Mouse (Mus musculus) spleen, adult 2 months (tissue): ENCODE measurements around the gene Klrb1a.
"Not testable (repeated sequence)": the region's sequence is repeated elsewhere in the genome, so short reads cannot be mapped to it uniquely, and the experiment has no call there.

ENCODE experiments used
- CTCF ChIP-seq: fragments of 200-500 bp; IDR thresholded peaks from 2 replicates; pipeline ENCODE4 v1.5.1; 2011; ENCODE audit warnings: mild to moderate bottlenecking, inconsistent platforms; ENCODE audit not compliant: insufficient read depth, insufficient read length, insufficient replicate concordance; ENCODE audit errors: extremely low read depth
- POLR2A ChIP-seq: fragments of 200-500 bp; IDR thresholded peaks from 2 replicates; pipeline ENCODE4 v1.6.1; 2011; ENCODE audit warnings: low read depth, low read length, inconsistent platforms

DNA sequence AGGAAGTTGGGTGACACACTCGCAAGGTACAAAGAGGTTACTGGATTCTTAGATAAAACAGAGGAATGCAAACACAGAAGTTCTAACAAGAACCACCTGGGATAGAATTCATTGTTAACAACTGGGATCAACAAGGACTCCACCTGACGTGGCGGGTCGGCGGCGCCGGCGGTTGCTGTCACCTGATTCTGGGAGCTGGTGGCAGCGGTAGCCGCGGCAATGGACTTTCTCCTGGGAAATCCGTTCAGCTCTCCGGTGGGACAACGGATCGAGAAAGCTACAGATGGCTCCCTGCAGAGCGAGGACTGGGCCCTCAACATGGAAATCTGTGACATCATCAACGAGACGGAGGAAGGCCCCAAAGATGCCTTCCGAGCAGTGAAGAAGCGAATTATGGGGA, 21.4 kb upstream of the Klrb1a start:
- not testable (repeated sequence) for TF ChIP-seq CTCF, POLR2A
